Mouse (Mus musculus): Measurements from ENCODE around the gene C8a. TPM values are rescaled to one million over a fixed set of nuclear protein-coding genes. Genes with fewer than 3 reads are reported as not detected.

The C8a gene
- polyA plus RNA-seq (2014; fragmentation: Nextera tagmentation; extraction: Ambion mirVana), result not detected in 2 replicates

GRCm38 (mm10) chr4:104876323-104876722 lies at the start of gene C8a:
Gene C8a, minus strand, starts transcription at chr4:104876398.
- Histone ChIP-seq H3K4me3 (ENCODE audit: low read depth, low read length) (no peak within 1 kb of the TSS), H3K9me3 (replicated peaks; ENCODE audit: control insufficient read depth, low read length) (no peaks in the 10 kb centered on the region), H3K27ac (replicated peaks; ENCODE audit: low read depth, low read length) (no peak within 1 kb of the TSS), H3K4me2 (ENCODE audit: low read depth, low read length) (no peak within 1 kb of the TSS), H3K9ac (replicated peaks; ENCODE audit: low read length) (no peak within 1 kb of the TSS), H3K36me3 (replicated peaks; ENCODE audit: control insufficient read depth, insufficient read depth, low read depth, low read length) (no peaks in the 10 kb centered on the region), H3K27me3 (ENCODE audit: control insufficient read depth, insufficient read depth, low read length) (no peaks in the 10 kb centered on the region), H3K4me1 (ENCODE audit: control insufficient read depth, insufficient read depth, low read length) (no peaks in the 10 kb centered on the region)
- DNase-seq (ENCODE audit: low spot score) (no peak), ATAC-seq (replicated peaks; ENCODE audit: insufficient number of reproducible peaks, low FRiP score, low TSS enrichment, low read depth) (no peak)
- WGBS, result 83% methylated on average over 3 of the region's 3 CpGs

GRCm38 (mm10) chr4:104925383-104925782 lies 49.2 kb upstream of the C8a start:
- no peaks in the 10 kb centered on the region for H3K36me3 ChIP-seq (replicated peaks; ENCODE audit: control insufficient read depth, insufficient read depth, low read depth, low read length)
- no peak overlapping the region for H3K9ac ChIP-seq (replicated peaks; ENCODE audit: low read length)
- DNase-seq (ENCODE audit: low spot score), result no peak
- WGBS, result 88% methylated on average over 5 of the region's 5 CpGs
- no peak overlapping the region for H3K27ac ChIP-seq (replicated peaks; ENCODE audit: low read depth, low read length)
- H3K4me1 ChIP-seq (ENCODE audit: control insufficient read depth, insufficient read depth, low read length), result no peaks in the 10 kb centered on the region
- no peak for ATAC-seq (replicated peaks; ENCODE audit: insufficient number of reproducible peaks, low FRiP score, low TSS enrichment, low read depth)
- H3K27me3 ChIP-seq (ENCODE audit: control insufficient read depth, insufficient read depth, low read length), result no peaks in the 10 kb centered on the region
- H3K9me3 ChIP-seq (replicated peaks; ENCODE audit: control insufficient read depth, low read length), result no peaks in the 10 kb centered on the region
- H3K4me3 ChIP-seq (ENCODE audit: low read depth, low read length), result no peak overlapping the region
- no peak overlapping the region for H3K4me2 ChIP-seq (ENCODE audit: low read depth, low read length)

- 87% methylated on average over 6 of the region's 6 CpGs for WGBS
- H3K9me3 ChIP-seq (replicated peaks; ENCODE audit: control insufficient read depth, low read length), result no peaks in the 10 kb centered on the region
These were observed 41.8 kb upstream of the C8a start for GRCm38 (mm10) chr4:104918017-104918416.

GRCm38 (mm10) chr4:104914711-104915247 lies 38.6 kb upstream of the C8a start:
- ATAC-seq (replicated peaks; ENCODE audit: insufficient number of reproducible peaks, low FRiP score, low TSS enrichment, low read depth) (no peak), DNase-seq (ENCODE audit: low spot score) (no peak)
- no peak overlapping the region for H3K4me2 ChIP-seq (ENCODE audit: low read depth, low read length)
- WGBS, result 72% methylated on average over 6 of the region's 6 CpGs
- no peak overlapping the region for H3K4me3 ChIP-seq (ENCODE audit: low read depth, low read length)
- no peaks in the 10 kb centered on the region for H3K9me3 ChIP-seq (replicated peaks; ENCODE audit: control insufficient read depth, low read length)
- H3K27ac ChIP-seq (replicated peaks; ENCODE audit: low read depth, low read length), result no peak overlapping the region
- peaks cover 5% of the 10 kb centered on the region for H3K4me1 ChIP-seq (ENCODE audit: control insufficient read depth, insufficient read depth, low read length)
- no peaks in the 10 kb centered on the region for H3K36me3 ChIP-seq (replicated peaks; ENCODE audit: control insufficient read depth, insufficient read depth, low read depth, low read length)
- H3K27me3 ChIP-seq (ENCODE audit: control insufficient read depth, insufficient read depth, low read length), result peaks cover 10% of the 10 kb centered on the region; the same call in 1 of the 2 replicates
- H3K9ac ChIP-seq (replicated peaks; ENCODE audit: low read length), result no peak overlapping the region

More at GRCm38 (mm10) chr4:104918017-104918416, 41.8 kb upstream of the C8a start:
- peaks cover 5% of the 10 kb centered on the region for H3K4me1 ChIP-seq (ENCODE audit: control insufficient read depth, insufficient read depth, low read length)
- ATAC-seq (replicated peaks; ENCODE audit: insufficient number of reproducible peaks, low FRiP score, low TSS enrichment, low read depth) (no peak), DNase-seq (ENCODE audit: low spot score) (no peak)
- no peak overlapping the region for H3K4me3 ChIP-seq (ENCODE audit: low read depth, low read length)
- no peaks in the 10 kb centered on the region for H3K36me3 ChIP-seq (replicated peaks; ENCODE audit: control insufficient read depth, insufficient read depth, low read depth, low read length)
- no peak overlapping the region for H3K27ac ChIP-seq (replicated peaks; ENCODE audit: low read depth, low read length)
- peaks cover 10% of the 10 kb centered on the region; the same call in 1 of the 2 replicates for H3K27me3 ChIP-seq (ENCODE audit: control insufficient read depth, insufficient read depth, low read length)
- no peak overlapping the region for H3K4me2 ChIP-seq (ENCODE audit: low read depth, low read length)
- H3K9ac ChIP-seq (replicated peaks; ENCODE audit: low read length), result no peak overlapping the region

- H3K4me1 ChIP-seq (ENCODE audit: control insufficient read depth, insufficient read depth, low read length), result peaks cover 5% of the 10 kb centered on the region
- H3K27ac ChIP-seq (replicated peaks; ENCODE audit: low read depth, low read length), result no peak within 1 kb of the TSS
- H3K27me3 ChIP-seq (ENCODE audit: control insufficient read depth, insufficient read depth, low read length), result peaks cover 10% of the 10 kb centered on the region; the same call in 1 of the 2 replicates
- 15% methylated on average over 23 of the region's 23 CpGs for WGBS
- H3K4me3 ChIP-seq (ENCODE audit: low read depth, low read length), result no peak within 1 kb of the TSS
- H3K4me2 ChIP-seq (ENCODE audit: low read depth, low read length), result peak within 1 kb of the TSS; percentile 21; the same call in 1 of the 2 replicates
- no peak within 1 kb of the TSS for H3K9ac ChIP-seq (replicated peaks; ENCODE audit: low read length)
- no peaks in the 10 kb centered on the region for H3K36me3 ChIP-seq (replicated peaks; ENCODE audit: control insufficient read depth, insufficient read depth, low read depth, low read length)
- ATAC-seq (replicated peaks; ENCODE audit: insufficient number of reproducible peaks, low FRiP score, low TSS enrichment, low read depth) (0 out of 2 replicates have a peak, but pooled peaks have one; percentile 56), DNase-seq (ENCODE audit: low spot score) (no peak)
- no peaks in the 10 kb centered on the region for H3K9me3 ChIP-seq (replicated peaks; ENCODE audit: control insufficient read depth, low read length)
These were observed 37.3 kb upstream of the C8a start, which contains the start of gene Fyb2 for GRCm38 (mm10) chr4:104913291-104914129. Gene Fyb2, plus strand, starts transcription at chr4:104913456.

- no peaks in the 10 kb centered on the region for H3K36me3 ChIP-seq (replicated peaks; ENCODE audit: control insufficient read depth, insufficient read depth, low read depth, low read length)
- no peak overlapping the region for H3K9ac ChIP-seq (replicated peaks; ENCODE audit: low read length)
- peak; percentile 80 for DNase-seq (ENCODE audit: low spot score)
- no peak overlapping the region for H3K4me3 ChIP-seq (ENCODE audit: low read depth, low read length)
- H3K27me3 ChIP-seq (ENCODE audit: control insufficient read depth, insufficient read depth, low read length), result peaks cover 10% of the 10 kb centered on the region; the same call in 1 of the 2 replicates
- ATAC-seq (replicated peaks; ENCODE audit: insufficient number of reproducible peaks, low FRiP score, low TSS enrichment, low read depth), result peak; percentile 51; the same call in 1 of the 2 replicates
- no peak overlapping the region for H3K27ac ChIP-seq (replicated peaks; ENCODE audit: low read depth, low read length)
- H3K4me2 ChIP-seq (ENCODE audit: low read depth, low read length), result no peak overlapping the region
- H3K4me1 ChIP-seq (ENCODE audit: control insufficient read depth, insufficient read depth, low read length), result peaks cover 5% of the 10 kb centered on the region
- H3K9me3 ChIP-seq (replicated peaks; ENCODE audit: control insufficient read depth, low read length), result no peaks in the 10 kb centered on the region
- 28% methylated on average over 7 of the region's 7 CpGs for WGBS
These were observed 35.5 kb upstream of the C8a start for GRCm38 (mm10) chr4:104911685-104912084.

- Histone ChIP-seq H3K27ac (replicated peaks; ENCODE audit: low read depth, low read length) (no peak overlapping the region), H3K4me1 (ENCODE audit: control insufficient read depth, insufficient read depth, low read length) (no peaks in the 10 kb centered on the region), H3K4me2 (ENCODE audit: low read depth, low read length) (no peak overlapping the region), H3K4me3 (ENCODE audit: low read depth, low read length) (no peak overlapping the region), H3K9ac (replicated peaks; ENCODE audit: low read length) (no peak overlapping the region), H3K9me3 (replicated peaks; ENCODE audit: control insufficient read depth, low read length) (no peaks in the 10 kb centered on the region), H3K27me3 (ENCODE audit: control insufficient read depth, insufficient read depth, low read length) (no peaks in the 10 kb centered on the region), H3K36me3 (replicated peaks; ENCODE audit: control insufficient read depth, insufficient read depth, low read depth, low read length) (no peaks in the 10 kb centered on the region)
- DNase-seq (ENCODE audit: low spot score), result no peak
- 87% methylated on average over 6 of the region's 6 CpGs for WGBS
- no peak for ATAC-seq (replicated peaks; ENCODE audit: insufficient number of reproducible peaks, low FRiP score, low TSS enrichment, low read depth)
These were observed 28.9 kb upstream of the C8a start for GRCm38 (mm10) chr4:104905049-104905448.

GRCm38 (mm10) chr4:104902836-104903235 lies 26.6 kb upstream of the C8a start:
- H3K27me3 ChIP-seq (ENCODE audit: control insufficient read depth, insufficient read depth, low read length), result no peaks in the 10 kb centered on the region
- DNase-seq (ENCODE audit: low spot score) (no peak), ATAC-seq (replicated peaks; ENCODE audit: insufficient number of reproducible peaks, low FRiP score, low TSS enrichment, low read depth) (no peak)
- H3K4me2 ChIP-seq (ENCODE audit: low read depth, low read length), result no peak overlapping the region
- no peaks in the 10 kb centered on the region for H3K36me3 ChIP-seq (replicated peaks; ENCODE audit: control insufficient read depth, insufficient read depth, low read depth, low read length)
- H3K9ac ChIP-seq (replicated peaks; ENCODE audit: low read length), result no peak overlapping the region
- no peaks in the 10 kb centered on the region for H3K9me3 ChIP-seq (replicated peaks; ENCODE audit: control insufficient read depth, low read length)
- H3K4me3 ChIP-seq (ENCODE audit: low read depth, low read length), result no peak overlapping the region
- WGBS, result 85% methylated on average over 2 of the region's 2 CpGs
- no peaks in the 10 kb centered on the region for H3K4me1 ChIP-seq (ENCODE audit: control insufficient read depth, insufficient read depth, low read length)
- H3K27ac ChIP-seq (replicated peaks; ENCODE audit: low read depth, low read length), result no peak overlapping the region
